Mouse (Mus musculus) kidney, embryonic 15.5 days (tissue): ENCODE measurements around the gene Plk5. TPM values are rescaled to one million over a fixed set of nuclear protein-coding genes. Genes with fewer than 3 reads are reported as not detected.

ENCODE experiments used
- ATAC-seq: fragments of 200-750 bp; cut with Nextera tagmentation; replicated peaks from 2 replicates; pipeline ENCODE4 v1.8.0; 2017; ENCODE audit warnings: moderate TSS enrichment; ENCODE audit not compliant: low FRiP score
- H3K27ac ChIP-seq: fragments of 300-500 bp; sonication (generic); 2 replicates; pipeline ENCODE4 v1.5.1; 2015; ENCODE audit warnings: mild to moderate bottlenecking, inconsistent platforms
- H3K27me3 ChIP-seq: fragments of 300-500 bp; sonication (generic); 2 replicates; pipeline ENCODE4 v1.6.1; 2015; ENCODE audit warnings: inconsistent platforms
- H3K36me3 ChIP-seq: fragments of 300-500 bp; sonication (generic); 2 replicates; pipeline ENCODE4 v1.6.1; 2015; ENCODE audit warnings: inconsistent platforms
- H3K4me1 ChIP-seq: fragments of 300-500 bp; sonication (generic); 2 replicates; pipeline ENCODE4 v1.6.1; 2015; ENCODE audit warnings: inconsistent platforms
- H3K4me2 ChIP-seq: fragments of 300-500 bp; sonication (generic); 2 replicates; pipeline ENCODE4 v1.6.1; 2015; ENCODE audit warnings: moderate library complexity, mild to moderate bottlenecking, inconsistent platforms
- H3K4me3 ChIP-seq: fragments of 300-500 bp; sonication (generic); replicated peaks from 2 replicates; pipeline ENCODE4 v1.5.1; 2015; ENCODE audit warnings: mild to moderate bottlenecking, inconsistent platforms
- H3K9ac ChIP-seq: fragments of 300-500 bp; sonication (generic); 2 replicates; pipeline ENCODE4 v1.6.1; 2015; ENCODE audit warnings: mild to moderate bottlenecking, inconsistent platforms
- H3K9me3 ChIP-seq: fragments of 300-500 bp; sonication (generic); replicated peaks from 2 replicates; pipeline ENCODE4 v1.6.1; 2016; ENCODE audit warnings: inconsistent platforms
- WGBS: fragments of 180-500 bp; shearing (Covaris S2); methylation state at CpG from one replicate; pipeline ENCODE4 v1.1.7; 2015; ENCODE audit warnings: mixed read lengths; 5-methylcytosine and 5-hydroxymethylcytosine counted together
- microRNA-seq: library from miRNA; unstranded; fragments of <30 nt; microRNA quantifications from one replicate; pipeline ENCODE4, GENCODE M21; 2016
- polyA plus RNA-seq: library from polyadenylated mRNA; unstranded; fragments of >200 nt; fragmentation: Nextera tagmentation; extraction: Ambion mirVana; gene quantifications from 2 replicates; pipeline ENCODE4 v1.2.1, GENCODE M21; 2015

Plk5 gene
- polyA plus RNA-seq, 1 experiment from 2014 or later = 0.70 TPM

DNA sequence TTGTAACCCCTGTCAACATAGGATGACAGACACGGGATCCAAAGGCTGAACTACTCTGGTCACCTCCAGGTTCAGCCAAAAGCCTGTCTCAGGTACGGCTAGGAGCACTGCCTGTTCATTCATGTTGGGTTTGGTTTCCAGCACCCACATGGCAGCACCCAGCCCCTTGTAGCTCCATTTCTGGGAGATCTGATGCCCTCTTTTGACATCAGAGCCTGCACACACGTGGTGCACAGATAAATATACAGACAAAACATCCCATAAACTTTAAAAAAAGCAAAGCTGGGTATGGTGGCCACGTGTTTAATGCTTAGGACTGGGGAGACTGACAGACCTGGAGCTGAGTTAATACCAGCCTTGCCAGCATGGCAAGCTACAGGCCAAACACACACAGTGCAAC is 51.7 kb downstream of the Plk5 start:
- no peak for ATAC-seq
- Histone ChIP-seq H3K27ac (peak overlapping the region; percentile 93), H3K4me1 (peaks cover 34% of the 10 kb centered on the region), H3K9ac (peak overlapping the region; percentile 91; the same call in 1 of the 2 replicates), H3K4me3 (peak overlapping the region; percentile 96; the same call in 1 of the 2 replicates), H3K4me2 (peak overlapping the region; percentile 89), H3K27me3 (no peaks in the 10 kb centered on the region), H3K9me3 (no peaks in the 10 kb centered on the region), H3K36me3 (peaks cover 60% of the 10 kb centered on the region)
- 48% methylated on average over 4 of the region's 4 CpGs for WGBS

GRCm38 (mm10) chr10:80412656-80413541 is 56.6 kb downstream of the Plk5 start:
- Histone ChIP-seq H3K9ac (no peak overlapping the region), H3K9me3 (no peaks in the 10 kb centered on the region), H3K4me3 (no peak overlapping the region), H3K4me2 (no peak overlapping the region), H3K36me3 (peaks cover 93% of the 10 kb centered on the region), H3K4me1 (peaks cover 5% of the 10 kb centered on the region), H3K27ac (no peak overlapping the region), H3K27me3 (no peaks in the 10 kb centered on the region)
- 84% methylated on average over 44 of the region's 44 CpGs for WGBS
- no peak for ATAC-seq

Small RNAs within 50 kb of the gene (microRNA-seq; reads per million reads assigned to microRNA genes)
- not detected for gene Gm22721

Other genes starting within 250 kb of the Plk5 start
- 15.0 and 22.4 TPM in 2 replicates for gene Stk11, start 240.7 kb upstream of the Plk5 start, polyA plus RNA-seq
- gene Atp5d, start 217.8 kb upstream of the Plk5 start, polyA plus RNA-seq = 594 and 612 TPM in 2 replicates
- gene Cbarp, start 215.6 kb upstream of the Plk5 start, polyA plus RNA-seq = 5.7 and 6.1 TPM in 2 replicates
- 18.8 and 19.5 TPM in 2 replicates for gene Midn, start 208.2 kb upstream of the Plk5 start, polyA plus RNA-seq
- 95.1 and 111 TPM in 2 replicates for gene Cirbp, start 190.5 kb upstream of the Plk5 start, polyA plus RNA-seq
- gene 1600002K03Rik, start 183.5 kb upstream of the Plk5 start, polyA plus RNA-seq = 11.2 and 13.2 TPM in 2 replicates
- gene Efna2, start 177.0 kb upstream of the Plk5 start, polyA plus RNA-seq = 15.4 and 17.0 TPM in 2 replicates
- 74.8 and 75.5 TPM in 2 replicates for gene Mum1, start 130.0 kb upstream of the Plk5 start, polyA plus RNA-seq
- 376 and 387 TPM in 2 replicates for gene Ndufs7, start 107.3 kb upstream of the Plk5 start, polyA plus RNA-seq
- gene Gamt, start 95.4 kb upstream of the Plk5 start, polyA plus RNA-seq = 34.2 and 37.0 TPM in 2 replicates
- gene Dazap1, start 95.0 kb upstream of the Plk5 start, polyA plus RNA-seq = 56.3 and 58.5 TPM in 2 replicates
- gene Rps15, start 64.0 kb upstream of the Plk5 start, polyA plus RNA-seq = 1,002 and 1,019 TPM in 2 replicates
- 1.6 and 2.4 TPM in 2 replicates for gene Apc2, start 60.5 kb upstream of the Plk5 start, polyA plus RNA-seq
- gene 2310011J03Rik, start 35.9 kb upstream of the Plk5 start, polyA plus RNA-seq = 49.5 and 52.7 TPM in 2 replicates
- gene Pcsk4, start 27.0 kb upstream of the Plk5 start, polyA plus RNA-seq = 5.8 and 9.1 TPM in 2 replicates
- 8.4 and 10.5 TPM in 2 replicates for gene Reep6, start 26.5 kb upstream of the Plk5 start, polyA plus RNA-seq
- gene Adamtsl5, start 8.0 kb upstream of the Plk5 start, polyA plus RNA-seq = 3.6 and 5.2 TPM in 2 replicates
- 7.1 and 8.4 TPM in 2 replicates for gene Mex3d, start 31.2 kb downstream of the Plk5 start, polyA plus RNA-seq
- 260 and 283 TPM in 2 replicates for gene Mbd3, start 43.1 kb downstream of the Plk5 start, polyA plus RNA-seq
- 790 and 798 TPM in 2 replicates for gene Uqcr11, start 50.4 kb downstream of the Plk5 start, polyA plus RNA-seq
- gene Tcf3, start 77.2 kb downstream of the Plk5 start, polyA plus RNA-seq = 130 and 138 TPM in 2 replicates
- not detected in 2 replicates for gene Onecut3, start 138.4 kb downstream of the Plk5 start, polyA plus RNA-seq
- 0.23 TPM in 2 replicates for gene Atp8b3, start 182.7 kb downstream of the Plk5 start, polyA plus RNA-seq
- 23.9 and 29.5 TPM in 2 replicates for gene Rexo1, start 205.1 kb downstream of the Plk5 start, polyA plus RNA-seq
- 9.9 and 11.2 TPM in 2 replicates for gene Klf16, start 220.9 kb downstream of the Plk5 start, polyA plus RNA-seq
- 93.5 and 95.4 TPM in 2 replicates for gene Abhd17a, start 233.9 kb downstream of the Plk5 start, polyA plus RNA-seq
- 93.5 and 107 TPM in 2 replicates for gene Scamp4, start 246.4 kb downstream of the Plk5 start, polyA plus RNA-seq
- 7.0 and 8.6 TPM in 2 replicates for gene Adat3, start 246.4 kb downstream of the Plk5 start, polyA plus RNA-seq
- 4.5 and 5.3 TPM in 2 replicates for gene Gm49322, start 249.6 kb downstream of the Plk5 start, polyA plus RNA-seq